Mouse (Mus musculus) lung, postnatal 0 days (tissue): ENCODE data around the gene Tspan12.

Source experiments
- CTCF ChIP-seq: IDR thresholded peaks from 2 replicates; pipeline ENCODE4 v1.5.1; 2016; ENCODE audit warnings: antibody characterized with exemption, mild to moderate bottlenecking
- EP300 ChIP-seq: IDR thresholded peaks from 2 replicates; pipeline ENCODE4 v1.6.1; 2016; ENCODE audit warnings: antibody characterized with exemption, mild to moderate bottlenecking, control low read depth

DNA sequence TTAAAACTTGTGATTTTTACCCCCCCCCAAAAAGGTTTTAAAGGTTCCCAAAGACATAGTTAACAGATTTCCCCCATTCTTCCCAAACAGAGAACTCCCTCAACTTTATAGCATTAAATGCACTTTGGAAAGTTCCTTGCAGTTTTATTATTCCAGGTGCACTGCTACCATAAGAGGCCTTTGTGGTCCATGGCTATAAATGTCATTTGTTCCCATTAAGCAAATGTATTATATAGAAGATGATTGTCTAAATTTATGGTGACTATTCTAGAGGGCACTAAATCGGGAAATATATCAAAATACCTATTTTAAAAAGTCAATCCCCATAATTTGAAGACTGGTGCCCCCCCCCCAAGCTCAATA lies 82.9 kb downstream of the Tspan12 start:
- no peak for TF ChIP-seq EP300
- TF ChIP-seq CTCF = no peak
